Mouse (Mus musculus) retina, adult 2 months (tissue): ENCODE data around the gene Cacna2d2.
"Not testable (repeated sequence)": the region's sequence is repeated elsewhere in the genome, so short reads cannot be mapped to it uniquely, and the experiment has no call there.

ENCODE experiments used
- DNase-seq: peaks from one replicate; pipeline ENCODE4 v3.0.0-alpha.2; 2012; ENCODE audit warnings: low read depth, low spot score

Gene Cacna2d2

DNA sequence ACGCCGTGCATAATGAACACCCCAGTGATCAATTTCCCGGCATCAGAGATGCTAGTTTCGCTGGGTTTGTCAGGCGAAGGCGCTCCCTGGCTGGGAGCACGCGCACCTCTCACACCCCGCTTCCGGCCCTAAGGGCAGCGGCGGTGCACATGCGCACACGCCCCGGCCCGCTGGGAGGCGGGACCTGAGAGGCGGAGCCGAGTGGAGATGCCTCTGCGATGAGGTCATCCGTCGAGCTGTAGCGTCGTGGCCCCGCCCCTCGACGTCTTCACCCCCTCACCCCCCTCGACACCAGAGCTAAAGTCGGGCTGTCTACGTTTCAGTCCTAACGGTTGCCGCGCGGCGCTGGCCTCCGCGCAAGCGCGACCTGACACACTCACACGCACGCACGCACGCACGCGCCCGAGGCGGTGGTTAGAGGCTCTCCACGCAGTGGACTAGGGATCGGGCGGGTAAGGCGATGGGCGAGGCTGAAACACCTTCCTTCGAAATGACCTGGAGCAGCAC lies 155.0 kb downstream of the Cacna2d2 start:
- peak; percentile 96 for DNase-seq

DNA sequence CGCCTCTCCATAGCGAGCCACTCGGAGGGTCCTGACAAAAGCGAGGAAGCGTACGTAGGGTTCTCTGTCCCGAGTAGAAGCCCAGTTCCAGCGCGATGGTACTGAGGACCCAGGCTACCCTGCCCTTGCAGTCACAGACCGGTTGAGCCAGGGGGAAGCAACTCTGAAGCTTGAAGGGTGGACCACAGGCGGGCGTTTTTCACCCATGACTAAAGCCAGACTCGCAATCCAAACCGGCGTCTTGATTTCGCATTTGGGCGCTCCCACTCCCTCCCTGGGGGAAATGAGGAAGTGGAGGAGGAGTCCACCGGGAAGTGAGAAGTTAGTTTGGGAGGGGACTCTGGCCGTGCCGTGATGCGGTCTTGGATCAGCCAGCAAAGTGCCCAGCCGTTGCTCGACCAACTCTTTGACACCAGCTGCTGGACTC lies 155.6 kb downstream of the Cacna2d2 start:
- DNase-seq = no peak

DNA sequence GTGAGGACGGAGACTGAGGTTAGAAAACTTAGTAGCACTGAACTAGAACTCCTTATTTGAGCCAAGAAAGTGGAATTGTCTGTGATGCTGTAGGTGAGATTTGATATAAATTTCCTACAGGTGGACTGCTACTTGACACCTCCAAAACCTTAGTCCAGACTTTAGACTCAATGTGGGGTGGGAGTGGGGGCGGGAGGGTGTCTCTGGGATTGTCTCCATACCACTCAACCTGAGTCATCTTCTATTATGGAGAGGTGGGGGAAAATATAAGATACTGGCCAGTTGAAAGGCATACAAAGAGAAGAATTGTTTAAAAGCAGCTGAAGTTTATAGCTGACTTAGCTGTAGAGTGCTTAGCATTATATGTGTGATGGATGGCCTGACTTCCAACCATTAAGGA lies 156.3 kb downstream of the Cacna2d2 start:
- no peak for DNase-seq

DNA sequence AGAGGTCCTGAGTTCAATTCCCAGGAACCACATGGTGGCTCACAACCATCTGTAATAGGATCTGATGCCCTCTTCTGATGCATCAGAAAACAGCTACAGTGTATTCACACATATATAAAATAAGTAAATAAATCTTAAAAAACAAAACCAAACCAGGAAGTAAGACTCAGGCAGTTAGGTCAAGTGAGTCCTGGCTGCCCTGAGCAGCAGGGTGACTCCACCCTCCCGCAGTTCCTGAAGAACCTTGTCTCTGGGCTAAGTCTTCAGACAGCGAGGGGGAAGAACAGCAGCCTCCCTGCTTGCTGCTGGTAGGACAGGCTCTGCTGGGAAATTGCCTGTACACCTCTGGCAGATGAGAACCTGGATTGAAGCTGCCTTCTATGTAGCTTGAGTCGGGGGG lies 156.9 kb downstream of the Cacna2d2 start:
- no peak for DNase-seq

DNA sequence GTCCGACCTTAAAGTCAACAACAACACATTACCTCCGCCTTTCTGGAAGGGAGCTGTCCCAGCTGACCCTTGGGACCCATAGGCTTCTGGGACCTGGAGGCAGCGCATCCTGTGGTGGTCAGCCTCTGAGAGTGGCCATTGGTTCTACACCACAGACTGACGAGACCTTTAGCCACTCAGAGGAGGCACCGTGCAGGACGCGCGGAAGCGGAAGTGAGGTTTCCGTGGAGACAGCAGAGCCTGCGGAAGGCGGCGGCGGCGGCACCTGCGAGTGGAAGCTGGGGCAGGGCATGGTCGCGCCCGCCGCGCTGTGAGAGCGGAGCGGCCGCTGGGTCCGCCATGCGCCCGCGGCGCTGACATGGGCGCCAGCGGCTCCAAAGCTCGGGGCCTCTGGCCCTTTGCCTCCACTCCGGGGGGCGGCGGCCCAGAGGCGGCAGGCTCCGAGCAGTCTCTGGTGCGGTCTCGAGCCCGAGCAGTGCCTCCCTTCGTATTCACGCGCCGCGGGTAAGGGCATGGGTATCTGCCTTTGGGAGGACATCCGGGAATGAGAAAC lies 163.7 kb downstream of the Cacna2d2 start, which contains the start of gene Tusc2:
TSS of gene Tusc2 (plus strand) at position 227 of the 553 bp plus-strand sequence.
- peak; percentile 89 for DNase-seq

DNA sequence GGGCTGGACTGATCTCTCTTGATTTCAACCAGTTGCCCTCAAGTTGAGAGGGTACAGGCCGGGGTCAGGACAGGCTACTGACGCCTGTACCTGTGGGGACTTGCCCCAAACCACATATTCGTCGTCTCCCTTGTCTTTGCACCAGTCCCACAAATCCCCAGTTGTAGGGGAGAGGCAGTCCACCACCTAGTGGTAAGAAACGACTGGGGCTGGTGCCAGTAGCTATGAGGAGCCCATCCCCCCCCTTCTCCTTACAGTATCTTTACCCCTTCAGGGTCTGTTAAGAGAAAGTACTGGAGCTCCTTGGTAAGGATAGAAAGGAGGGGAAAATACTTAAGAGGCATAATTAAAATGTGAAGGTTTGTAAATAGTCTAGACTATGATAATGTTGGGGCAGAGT lies 166.1 kb downstream of the Cacna2d2 start:
- not testable (repeated sequence) for DNase-seq

DNA sequence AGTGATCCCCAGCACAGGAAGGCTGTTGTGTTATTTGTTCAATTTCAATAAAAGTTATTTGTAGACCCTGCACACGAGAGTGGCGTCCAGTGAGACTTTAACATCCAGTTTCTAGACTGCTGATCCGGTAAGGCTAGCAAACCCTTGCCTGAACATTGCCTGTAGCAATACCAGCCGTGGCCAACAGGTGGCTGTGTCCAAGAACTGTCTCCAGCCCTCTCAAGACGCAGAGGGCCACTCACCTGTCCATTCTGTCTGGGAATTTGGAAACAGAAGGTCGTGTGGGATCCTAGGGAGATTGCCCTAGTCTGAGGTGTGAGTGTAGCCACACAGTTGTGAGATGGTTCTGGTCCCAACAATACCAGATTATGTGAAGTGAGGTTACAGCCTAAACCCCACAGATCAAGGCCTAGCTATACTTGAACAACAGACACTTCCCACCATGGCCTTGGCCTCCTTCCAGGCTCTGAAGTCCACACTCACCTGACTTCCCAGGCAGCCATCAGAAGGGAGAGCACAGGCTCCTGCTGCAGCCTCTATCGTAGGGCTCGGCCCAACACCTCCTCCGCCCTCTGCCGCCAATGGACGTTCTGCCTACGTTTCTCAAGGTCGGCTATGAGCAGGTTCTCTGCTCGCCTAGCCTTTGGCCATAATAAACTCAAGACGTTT lies 166.8 kb downstream of the Cacna2d2 start:
- no peak for DNase-seq

DNA sequence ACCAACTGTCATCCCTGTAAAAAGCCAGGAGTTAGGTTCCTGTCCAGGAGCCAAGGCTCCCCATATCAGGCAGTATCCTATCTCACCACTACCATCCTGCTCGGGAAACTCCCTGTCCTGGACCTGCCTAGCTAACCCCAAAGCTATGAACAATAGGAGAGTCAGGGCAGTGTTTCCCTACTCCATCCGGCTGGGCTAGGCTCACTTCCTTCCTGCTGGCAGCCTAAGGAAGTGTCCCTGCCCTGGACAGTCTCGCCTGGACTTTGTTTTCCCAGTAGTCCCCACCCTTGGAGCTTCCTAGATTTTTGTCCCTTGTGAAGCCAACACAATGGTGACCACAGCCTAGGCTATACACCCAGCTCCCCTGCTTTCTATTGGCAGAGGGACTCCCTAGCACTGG lies 167.4 kb downstream of the Cacna2d2 start:
- no peak for DNase-seq

DNA sequence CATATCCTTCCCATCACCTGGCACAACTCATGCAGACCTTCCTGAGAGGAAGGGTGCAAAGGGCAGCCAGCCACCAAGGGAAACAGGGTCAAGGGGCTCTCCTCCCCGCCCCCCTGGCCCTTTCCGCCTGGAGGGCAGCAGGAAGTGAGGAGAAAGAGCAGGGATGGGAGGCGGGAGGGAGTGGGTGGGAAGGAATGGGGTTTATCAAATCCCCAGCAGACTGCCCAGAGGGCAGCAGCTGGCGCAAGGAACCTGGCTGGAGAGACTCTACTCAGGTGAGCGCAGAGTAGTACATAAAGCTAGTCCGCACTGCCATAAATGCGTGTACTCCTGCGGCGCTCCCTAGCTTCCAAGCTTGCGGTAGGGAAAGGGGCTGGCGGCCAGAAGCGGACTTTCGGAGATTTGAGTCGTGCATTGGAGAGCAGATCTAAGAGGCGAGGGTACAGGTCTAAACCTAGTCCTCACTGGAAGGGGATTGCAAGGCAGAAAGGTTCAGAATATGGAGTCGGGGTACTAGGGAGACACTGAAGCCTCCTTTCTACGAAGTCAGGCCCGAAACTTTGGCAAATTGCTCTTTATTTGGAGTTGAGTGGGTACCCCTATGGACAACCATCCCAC lies 168.4 kb downstream of the Cacna2d2 start, which contains the start of gene Hyal2:
TSS of gene Hyal2 (plus strand) at position 244 of the 618 bp plus-strand sequence.
- no peak for DNase-seq

DNA sequence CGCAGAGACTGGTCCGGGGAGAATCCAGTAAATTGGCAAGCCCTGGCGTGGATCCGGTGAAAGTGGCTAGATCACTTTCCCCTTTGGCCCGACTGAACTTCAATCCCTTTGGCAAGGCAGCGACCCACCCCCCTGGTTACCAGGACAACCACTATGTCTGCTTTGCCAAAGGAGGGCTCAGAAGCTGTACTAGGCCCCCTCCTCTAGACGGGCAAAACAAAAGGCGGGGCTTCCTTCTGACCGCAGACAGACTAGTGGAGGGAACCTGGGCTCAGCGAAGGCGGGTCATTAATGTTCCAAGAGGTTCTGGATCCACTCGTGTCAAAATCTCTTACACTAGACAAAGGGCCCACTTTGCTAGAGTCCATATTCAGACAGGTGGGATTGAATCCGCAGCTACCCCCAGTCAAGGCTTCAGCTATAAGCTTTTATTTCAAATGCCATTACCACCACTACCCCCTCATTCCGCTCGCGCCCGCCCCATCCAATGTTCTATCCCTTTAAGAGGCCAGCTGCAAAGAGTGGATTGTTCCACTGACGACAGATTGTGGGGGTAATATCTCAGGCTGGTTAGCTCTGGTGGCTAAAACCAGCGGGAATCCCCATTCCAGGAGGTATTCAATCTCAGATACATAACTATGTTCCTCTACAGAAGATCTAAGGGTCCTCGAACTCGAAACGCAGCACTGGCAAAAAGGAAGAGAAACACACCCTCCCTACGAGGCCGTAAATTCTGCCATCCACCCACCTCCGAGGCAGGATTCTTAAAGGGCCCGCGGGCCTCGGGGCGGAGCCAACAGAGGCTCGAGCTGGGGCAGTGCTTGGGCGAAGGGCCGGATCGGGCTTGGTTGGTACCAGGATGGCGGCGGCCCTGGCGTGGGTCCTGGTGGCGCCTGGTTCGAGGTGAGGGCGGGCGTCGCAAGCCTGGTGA lies 169.2 kb downstream of the Cacna2d2 start:
- DNase-seq = peak; percentile 63

DNA sequence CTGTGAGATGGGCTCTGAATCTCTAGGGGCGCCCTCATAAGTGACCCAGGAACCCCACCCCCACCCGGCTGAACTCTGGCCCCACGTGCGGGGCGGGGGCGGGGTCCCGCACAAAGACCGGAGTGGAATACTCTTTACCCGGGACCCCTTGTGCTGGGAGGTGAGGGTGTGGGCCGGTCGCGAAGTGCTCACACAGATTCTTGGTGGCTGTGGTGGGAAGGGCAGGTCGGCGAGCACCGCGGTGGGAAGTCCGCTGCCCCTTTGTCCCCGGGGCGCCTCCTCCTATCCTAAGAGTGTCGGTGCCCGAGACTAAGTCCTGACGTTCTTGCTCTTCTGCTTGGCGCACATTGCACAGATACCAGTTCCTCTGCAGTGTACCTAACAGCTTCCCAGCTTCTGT lies 169.9 kb downstream of the Cacna2d2 start:
- DNase-seq = no peak

DNA sequence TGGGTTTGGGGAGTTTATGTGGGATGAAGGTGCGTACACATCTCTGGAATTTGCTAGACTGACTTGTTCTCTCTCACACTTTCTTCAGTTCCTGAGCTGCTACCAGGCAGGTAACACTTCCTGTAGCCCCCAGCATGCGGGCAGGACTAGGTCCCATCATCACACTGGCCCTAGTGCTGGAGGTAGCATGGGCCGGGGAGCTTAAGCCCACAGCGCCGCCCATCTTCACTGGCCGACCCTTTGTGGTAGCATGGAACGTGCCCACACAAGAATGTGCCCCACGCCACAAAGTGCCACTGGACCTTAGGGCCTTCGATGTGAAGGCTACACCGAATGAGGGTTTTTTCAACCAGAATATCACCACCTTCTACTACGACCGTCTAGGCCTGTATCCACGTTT lies 170.6 kb downstream of the Cacna2d2 start:
- no peak for DNase-seq

DNA sequence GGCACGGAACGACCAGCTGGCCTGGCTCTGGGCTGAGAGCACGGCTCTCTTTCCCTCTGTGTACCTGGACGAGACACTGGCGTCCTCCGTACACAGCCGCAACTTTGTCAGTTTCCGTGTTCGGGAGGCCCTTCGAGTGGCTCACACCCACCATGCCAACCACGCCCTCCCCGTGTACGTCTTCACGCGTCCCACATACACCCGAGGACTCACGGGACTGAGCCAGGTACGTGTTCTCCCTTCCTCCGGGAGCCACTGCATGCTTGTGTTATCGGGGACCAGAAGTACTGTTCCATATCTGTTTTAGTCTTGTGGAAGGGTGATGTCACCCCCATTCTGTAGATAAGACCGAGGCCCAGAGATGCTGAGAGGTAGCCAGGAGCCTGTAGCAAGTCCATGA lies 171.4 kb downstream of the Cacna2d2 start:
- DNase-seq = no peak

DNA sequence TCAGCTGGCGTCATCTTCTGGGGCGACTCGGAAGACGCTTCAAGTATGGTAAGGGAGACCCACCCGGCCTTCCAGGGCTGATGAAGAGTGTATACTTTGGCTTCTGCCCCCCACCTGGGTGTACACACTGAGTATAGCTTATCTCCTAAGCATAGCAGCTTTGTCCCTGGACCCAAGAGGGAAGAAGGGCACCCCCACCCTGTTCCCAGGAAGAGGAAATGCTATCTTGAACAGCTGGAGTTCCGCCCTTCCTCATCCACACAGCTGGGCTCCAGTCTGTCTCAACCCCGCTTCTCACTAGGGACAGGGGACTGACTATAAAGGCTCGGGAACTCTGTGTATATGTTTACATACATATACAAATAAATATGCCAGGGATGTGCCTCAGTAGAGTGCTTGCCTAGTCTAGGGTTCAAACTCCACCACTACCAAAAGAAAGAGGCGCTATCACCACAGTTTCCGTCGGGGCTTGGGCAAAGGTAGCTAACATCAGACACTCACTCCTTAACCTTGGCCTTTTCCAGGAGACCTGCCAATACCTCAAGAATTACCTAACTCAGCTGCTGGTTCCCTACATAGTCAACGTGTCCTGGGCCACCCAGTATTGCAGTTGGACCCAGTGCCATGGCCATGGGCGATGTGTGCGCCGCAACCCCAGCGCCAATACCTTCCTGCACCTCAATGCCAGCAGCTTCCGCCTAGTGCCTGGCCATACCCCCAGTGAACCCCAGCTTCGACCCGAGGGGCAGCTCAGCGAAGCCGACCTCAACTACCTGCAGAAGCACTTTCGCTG lies 172.3 kb downstream of the Cacna2d2 start:
- no peak for DNase-seq

DNA sequence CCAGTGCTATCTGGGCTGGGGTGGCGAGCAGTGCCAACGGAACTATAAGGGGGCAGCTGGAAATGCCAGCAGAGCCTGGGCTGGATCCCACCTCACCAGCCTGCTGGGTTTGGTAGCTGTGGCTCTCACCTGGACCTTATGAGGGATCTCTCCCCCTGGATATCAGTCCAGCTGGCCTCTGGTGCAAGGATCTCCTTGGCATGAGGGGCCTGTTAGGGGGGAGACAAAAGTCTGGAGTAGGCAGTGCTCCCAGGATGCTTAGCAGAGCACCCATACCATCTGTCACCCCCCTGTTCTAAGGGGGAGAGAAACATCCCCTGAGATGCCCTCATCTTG lies 172.9 kb downstream of the Cacna2d2 start:
- DNase-seq = no peak

DNA sequence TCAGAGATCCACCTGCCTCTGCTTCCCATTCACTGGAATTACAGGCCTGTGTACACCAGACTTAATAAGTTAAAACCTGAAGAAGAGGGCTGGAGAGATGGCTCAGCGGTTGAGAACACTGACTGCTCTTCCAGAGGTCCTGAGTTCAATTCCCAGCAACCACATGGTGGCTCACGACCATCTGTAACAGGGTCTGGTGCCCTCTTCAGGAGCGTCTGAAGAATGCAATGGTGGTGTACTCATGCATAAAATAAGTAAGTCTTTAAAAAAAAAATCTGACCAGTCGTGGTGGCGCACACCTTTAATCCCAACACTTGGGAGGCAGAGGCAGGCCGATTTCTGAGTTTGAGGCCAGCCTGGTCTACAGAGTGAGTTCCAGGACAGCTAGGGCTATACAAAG lies 174.4 kb downstream of the Cacna2d2 start:
- DNase-seq = not testable (repeated sequence)

DNA sequence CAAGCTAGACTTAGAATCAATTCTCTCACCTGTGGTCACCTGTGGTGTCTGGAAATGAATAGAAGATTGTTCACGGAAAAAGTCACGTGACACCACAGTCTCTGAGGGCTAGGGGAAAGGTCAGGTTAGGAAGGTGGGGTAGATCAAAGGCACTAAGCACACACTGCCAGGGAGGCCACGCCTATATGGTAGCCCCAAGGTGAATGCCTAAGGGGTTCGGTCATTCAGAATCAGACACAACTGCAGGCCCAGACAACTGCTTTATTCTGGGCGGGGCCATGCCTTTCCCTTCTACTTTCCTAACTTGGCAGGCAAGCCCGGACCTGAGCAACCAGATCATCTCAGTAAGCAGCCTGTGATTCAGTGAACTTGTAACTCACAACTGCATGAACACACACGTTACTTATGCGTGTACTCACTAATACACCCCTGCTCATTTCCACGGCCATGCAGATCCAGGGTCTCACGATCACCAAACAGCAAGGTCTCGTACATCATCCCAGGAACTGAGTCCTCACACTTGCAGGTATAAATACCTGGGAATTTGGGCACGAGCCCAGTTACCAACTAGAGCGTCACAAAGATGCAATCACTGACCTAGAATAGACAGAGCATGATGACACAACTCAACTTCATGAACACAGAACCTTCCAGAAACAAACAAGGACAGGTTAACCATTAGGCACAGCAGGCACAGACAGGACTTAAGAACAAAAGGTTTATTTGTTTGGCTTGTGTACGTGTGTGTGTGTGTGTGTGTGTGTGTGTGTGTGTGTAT lies 176.4 kb downstream of the Cacna2d2 start:
- no peak for DNase-seq

DNA sequence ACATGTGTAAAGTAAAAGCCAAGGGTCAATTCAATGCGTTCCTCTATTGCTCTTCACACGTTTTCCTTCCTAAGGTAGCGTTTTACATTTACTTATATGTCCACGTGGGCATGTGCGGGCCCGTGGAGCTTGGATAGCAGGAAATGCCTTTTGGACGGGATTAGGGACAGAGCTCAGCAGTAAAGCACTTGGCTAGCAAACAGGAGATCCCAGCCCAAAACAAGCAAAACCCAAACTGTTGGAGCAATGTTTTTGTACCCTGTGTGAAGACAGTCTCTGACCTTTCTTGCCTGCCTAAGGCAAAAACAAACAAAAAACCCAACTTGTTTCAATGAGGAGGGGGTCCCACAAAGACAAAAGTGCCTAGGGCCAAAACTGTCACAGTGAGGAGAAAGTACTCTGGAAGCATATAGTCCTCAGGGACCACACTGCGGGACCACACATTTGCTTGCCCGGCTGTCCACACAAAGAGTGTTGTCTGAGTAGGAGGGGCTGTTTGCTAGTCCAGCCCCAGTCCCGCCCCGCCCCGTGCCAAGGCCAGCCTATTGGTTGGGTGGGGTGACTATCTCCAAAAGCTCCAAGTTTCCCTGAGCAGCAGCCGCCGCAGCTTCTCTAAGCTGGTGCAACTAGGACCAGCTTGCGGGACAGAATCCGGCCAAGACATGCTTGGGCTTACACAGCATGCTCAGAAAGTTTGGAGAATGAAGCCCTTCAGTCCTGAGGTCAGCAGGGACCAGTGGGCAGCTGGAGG lies 177.1 kb downstream of the Cacna2d2 start, which contains the start of gene Hyal1:
TSS of gene Hyal1 (plus strand) at position 571 of the 751 bp plus-strand sequence.
- DNase-seq = no peak

DNA sequence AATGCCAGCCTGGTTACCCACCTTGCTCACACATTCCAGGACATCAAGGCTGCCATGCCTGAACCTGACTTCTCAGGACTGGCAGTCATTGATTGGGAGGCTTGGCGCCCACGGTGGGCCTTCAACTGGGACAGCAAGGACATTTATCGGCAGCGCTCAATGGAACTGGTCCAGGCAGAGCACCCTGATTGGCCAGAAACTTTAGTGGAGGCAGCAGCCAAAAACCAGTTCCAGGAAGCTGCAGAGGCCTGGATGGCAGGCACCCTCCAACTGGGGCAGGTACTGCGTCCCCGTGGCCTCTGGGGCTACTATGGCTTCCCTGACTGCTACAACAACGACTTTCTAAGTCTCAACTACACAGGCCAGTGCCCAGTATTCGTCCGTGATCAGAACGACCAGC lies 178.5 kb downstream of the Cacna2d2 start:
- no peak for DNase-seq
